Mouse (Mus musculus): Measurements from ENCODE around the gene 2300009A05Rik.

The 2300009A05Rik gene

GRCm38 (mm10) chr9:63348146-63348545, 50.9 kb downstream of the 2300009A05Rik start:
- in situ Hi-C loops (cut with MseI, MboI) = no loop called here

- in situ Hi-C loops (cut with MseI, MboI) = no loop called here
These were observed 53.0 kb downstream of the 2300009A05Rik start for GRCm38 (mm10) chr9:63346029-63346428.
